Mouse (Mus musculus) CH12.LX (cell line): ENCODE results near the gene Fam198b.

Experiments used
- CHD1 ChIP-seq: IDR thresholded peaks from 2 replicates; pipeline ENCODE4 v1.6.1; 2012; ENCODE audit warnings: low read depth, low read length, improper control_type of control experiment, inconsistent platforms
- CHD2 ChIP-seq: IDR thresholded peaks from 2 replicates; pipeline ENCODE4 v1.6.1; 2011; ENCODE audit warnings: low read length, improper control_type of control experiment
- CTCF ChIP-seq, 2 experiments: IDR thresholded peaks in 1 of 2; conservative IDR thresholded peaks in 1 of 2; 2 replicates each; pipeline ENCODE4 v1.5.1; 2011 to 2012; ENCODE audit warnings: low read depth in 2 of 2, low read length in 2 of 2, improper control_type of control experiment in 1 of 2, inconsistent platforms in 1 of 2, mild to moderate bottlenecking in 1 of 2, moderate library complexity in 1 of 2
- EP300 ChIP-seq: IDR thresholded peaks from 2 replicates; pipeline ENCODE4 v1.6.1; 2011; ENCODE audit warnings: low read length, improper control_type of control experiment
- MAX ChIP-seq: IDR thresholded peaks from 2 replicates; pipeline ENCODE4 v1.6.1; 2011; ENCODE audit warnings: low read length, improper control_type of control experiment
- NELFE ChIP-seq: IDR thresholded peaks from 2 replicates; pipeline ENCODE4 v1.6.1; 2011; ENCODE audit warnings: low read depth, low read length, improper control_type of control experiment
- POLR2A ChIP-seq: IDR thresholded peaks from 2 replicates; pipeline ENCODE4 v1.6.1; 2011; ENCODE audit warnings: low read depth, mild to moderate bottlenecking, improper control_type of control experiment, low read length
- POLR2AphosphoS2 ChIP-seq: IDR thresholded peaks from 2 replicates; pipeline ENCODE4 v1.6.1; 2011; ENCODE audit warnings: low read depth, low read length, improper control_type of control experiment
- RAD21 ChIP-seq: IDR thresholded peaks from 2 replicates; pipeline ENCODE4 v1.6.1; 2011; ENCODE audit warnings: low read depth, mild to moderate bottlenecking, low read length, improper control_type of control experiment, moderate library complexity
- RCOR1 ChIP-seq: conservative IDR thresholded peaks from 2 replicates; pipeline ENCODE4 v1.6.1; 2012; ENCODE audit warnings: low read depth, mild to moderate bottlenecking, inconsistent platforms, low read length, improper control_type of control experiment
- TCF12 ChIP-seq: IDR thresholded peaks from 2 replicates; pipeline ENCODE4 v1.6.1; 2014; ENCODE audit warnings: low read depth, mild to moderate bottlenecking, inconsistent platforms, low read length, improper control_type of control experiment
- ZNF384 ChIP-seq: IDR thresholded peaks from 2 replicates; pipeline ENCODE4 v1.6.1; 2012; ENCODE audit warnings: low read depth, low read length, improper control_type of control experiment, inconsistent platforms

- no peak for TF ChIP-seq TCF12
- TF ChIP-seq POLR2A, result no peak
- TF ChIP-seq NELFE, result no peak
- no peak for TF ChIP-seq CHD1
- no peak for TF ChIP-seq RCOR1
- no peak for TF ChIP-seq CTCF (conservative IDR thresholded peaks at IDR 0.05 in 1 of 2, IDR thresholded peaks at IDR 0.05 in 1 of 2; ENCODE audit: low read depth in 2 of 2, low read length in 2 of 2)
- TF ChIP-seq RAD21, result no peak
- TF ChIP-seq EP300, result no peak
- TF ChIP-seq CHD2, result no peak
- TF ChIP-seq ZNF384, result no peak
- TF ChIP-seq MAX, result no peak
- no peak for TF ChIP-seq POLR2AphosphoS2
Measured at GRCm38 (mm10) chr3:79989250-79989649, 104.9 kb downstream of the Fam198b start.
